Mouse (Mus musculus): ENCODE data around the gene Pdgfa.

The Pdgfa gene

DNA sequence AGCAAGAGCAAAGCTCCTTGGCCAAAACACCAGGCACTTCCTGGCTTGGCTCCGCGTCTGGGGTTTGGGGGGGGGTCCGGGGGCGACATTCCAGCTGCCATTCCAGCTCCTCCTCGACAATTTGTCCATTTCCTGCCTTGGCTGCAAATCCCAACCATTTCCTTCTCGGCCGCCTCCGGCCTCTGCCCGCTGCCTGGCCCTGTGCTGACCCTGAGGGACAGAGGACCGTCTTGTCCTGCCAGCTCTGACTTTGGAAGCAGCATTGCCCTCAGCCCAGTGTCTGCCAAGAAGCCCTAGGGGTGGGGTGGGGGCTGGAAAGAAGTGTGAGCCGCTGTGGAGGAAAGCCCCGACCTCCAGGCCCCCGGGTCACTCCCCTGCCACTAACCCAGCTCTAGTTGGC is 44.2 kb downstream of the Pdgfa start:
- peak; percentile 41 to 48 for DNase-seq

DNA sequence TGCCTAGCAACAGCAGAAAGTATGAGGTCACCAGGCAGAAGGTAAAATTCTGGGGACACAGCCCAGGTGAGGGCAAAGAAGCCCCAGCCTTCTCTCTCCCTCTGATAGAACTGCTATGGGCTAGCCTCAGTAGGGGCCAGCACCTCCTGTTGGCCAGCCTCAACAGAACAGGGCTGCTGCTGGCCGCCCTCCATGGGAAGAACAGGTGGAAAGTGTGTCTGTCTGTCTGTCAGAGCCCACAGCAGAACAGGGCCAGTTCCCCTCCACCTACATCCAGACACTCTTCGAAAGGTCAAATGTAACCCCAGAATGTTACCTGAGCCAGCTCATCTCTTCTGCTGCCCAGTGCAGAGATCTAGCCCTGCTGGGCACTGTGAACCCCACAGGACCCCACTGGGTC is 45.9 kb downstream of the Pdgfa start:
- no peak for DNase-seq

DNA sequence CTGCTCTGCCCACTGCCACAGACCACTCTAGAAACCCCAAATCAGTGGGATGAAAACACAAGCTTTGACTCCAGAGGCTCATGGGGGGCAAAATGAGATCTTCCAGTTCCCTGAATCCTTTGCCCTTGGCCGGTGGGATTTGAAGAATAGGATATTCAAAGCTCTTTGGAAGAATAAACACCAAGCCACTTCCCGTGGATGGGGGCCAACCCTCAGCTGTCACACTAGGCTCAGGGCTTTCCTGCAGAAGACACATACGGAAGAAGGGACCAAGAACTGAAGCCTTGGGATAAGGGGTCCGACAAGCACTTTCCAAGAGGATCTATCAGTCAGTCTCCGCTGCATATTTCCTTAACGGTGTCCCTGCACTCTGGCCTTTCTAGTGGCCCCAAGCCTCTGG is 48.0 kb downstream of the Pdgfa start:
- DNase-seq = no peak

DNA sequence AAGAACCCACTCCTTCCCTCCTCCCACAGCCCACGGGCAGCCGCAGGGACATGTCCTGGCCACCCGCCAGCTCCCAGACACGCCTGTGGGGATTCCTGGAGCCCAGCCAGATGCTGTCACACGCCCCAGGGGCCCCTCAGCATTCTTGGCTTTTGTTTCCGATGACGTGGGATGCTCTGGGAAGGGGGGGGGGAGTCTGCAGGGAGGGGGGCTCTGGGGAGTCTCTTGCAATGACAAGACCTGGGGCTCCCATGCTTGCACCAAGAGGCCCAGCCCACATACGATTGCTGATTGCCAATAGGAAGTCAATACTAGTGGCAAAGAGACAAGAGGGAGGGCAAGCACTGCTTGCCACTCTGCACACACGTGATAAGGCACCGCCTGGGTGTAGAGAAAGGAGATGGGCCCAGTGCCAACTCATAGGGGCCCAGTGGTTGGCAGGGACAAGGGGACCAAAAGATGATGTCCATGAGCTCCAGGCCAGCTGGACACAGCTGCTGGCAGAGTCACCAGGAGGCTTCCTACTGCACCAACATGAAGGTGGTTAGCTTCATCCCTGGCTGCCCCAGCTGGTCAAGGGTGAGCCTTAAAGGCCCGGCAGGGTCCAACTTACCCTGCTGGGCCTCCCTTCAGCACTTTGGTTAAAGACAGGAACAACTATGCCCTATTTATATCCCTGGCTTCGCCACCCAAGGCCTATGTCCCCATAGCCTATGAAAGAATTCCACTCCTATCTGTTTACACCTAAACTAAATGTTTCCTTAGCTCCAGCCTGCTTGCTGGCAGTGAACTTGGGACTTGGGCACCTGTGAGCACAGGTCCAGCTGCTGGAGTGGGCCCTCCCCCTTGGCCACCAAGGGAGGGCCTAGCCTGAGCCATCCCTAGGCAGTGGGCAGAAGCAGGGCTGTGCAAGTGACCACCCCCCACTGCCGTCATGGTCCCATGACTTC is 48.9 kb downstream of the Pdgfa start:
- peak; percentile 38 to 65 for DNase-seq

DNA sequence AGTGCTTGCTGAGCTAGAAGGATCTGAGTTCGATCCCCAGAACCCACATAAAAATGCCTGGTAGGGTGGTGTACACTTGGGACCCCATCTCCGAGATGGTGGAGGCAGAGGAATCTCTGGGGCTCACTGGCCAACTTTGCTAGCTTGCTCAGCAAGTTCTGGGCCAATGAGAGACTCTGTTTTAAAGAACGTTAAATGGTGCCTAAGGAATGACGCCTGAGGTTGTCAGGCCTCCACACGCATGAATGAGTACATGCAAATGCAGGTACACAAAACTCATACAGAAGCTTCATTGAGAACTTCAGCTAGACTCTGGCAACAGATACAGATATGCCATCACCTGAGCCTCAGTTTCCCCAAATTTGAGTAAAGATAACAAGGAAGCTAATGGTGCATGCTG is 49.7 kb downstream of the Pdgfa start:
- no peak for DNase-seq

DNA sequence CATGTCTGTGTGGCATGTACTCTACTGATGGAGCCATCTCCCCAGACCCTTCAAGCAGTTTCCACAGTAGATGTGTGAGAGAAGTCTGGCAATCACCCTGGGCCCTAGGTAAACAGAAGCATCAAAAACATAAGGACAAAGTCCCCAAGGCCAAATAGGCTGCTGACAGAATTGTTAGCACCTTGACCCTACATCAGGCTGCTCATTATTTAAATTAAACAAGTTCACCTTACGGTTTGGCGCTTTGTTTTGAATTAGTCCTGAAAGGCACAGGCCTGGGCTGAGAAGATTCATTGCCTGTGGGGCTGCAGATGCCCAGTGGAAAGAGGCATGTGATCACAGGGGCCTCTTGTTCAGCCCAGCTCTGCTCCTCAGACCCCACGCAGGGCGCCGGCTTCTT is 50.2 kb downstream of the Pdgfa start:
- no peak for DNase-seq

DNA sequence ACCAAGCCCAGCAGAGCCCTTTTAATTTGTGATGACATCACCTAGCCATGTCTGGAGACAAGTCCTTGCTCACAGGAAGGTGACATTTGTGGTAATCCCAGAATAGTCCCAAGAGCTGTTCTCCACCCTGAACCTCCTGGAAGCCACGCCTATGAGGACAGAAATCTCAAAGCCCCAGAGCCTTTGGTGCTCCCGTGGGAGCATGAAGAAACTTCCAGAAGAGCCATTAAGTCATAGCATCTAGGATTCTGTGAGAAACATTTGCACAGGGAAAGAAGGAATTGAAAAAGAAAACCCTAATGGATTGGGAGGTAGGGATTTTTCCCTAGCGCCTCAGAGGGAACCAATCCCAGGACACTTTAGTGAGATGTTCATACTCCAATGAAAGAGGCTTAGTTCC is 52.2 kb downstream of the Pdgfa start:
- no peak for DNase-seq

DNA sequence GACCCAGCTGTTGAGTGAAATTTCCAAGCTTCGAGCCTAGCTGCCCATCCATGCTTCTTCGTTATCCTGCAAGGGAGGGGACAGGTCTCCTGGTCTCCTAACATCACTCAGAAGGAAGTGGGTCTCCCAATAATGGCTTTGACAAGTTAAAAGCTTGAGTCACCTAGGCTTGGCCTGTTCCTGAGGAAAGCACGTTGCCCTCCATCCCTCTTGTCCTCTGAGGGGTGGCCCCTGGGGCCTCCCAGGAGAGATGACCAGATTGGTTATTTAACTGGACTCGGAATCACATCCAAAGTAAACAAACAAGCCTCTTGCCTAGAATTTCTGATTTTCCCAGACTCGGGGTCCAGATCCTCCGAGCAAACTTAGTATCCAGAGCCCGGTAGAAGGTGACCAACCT is 52.6 kb downstream of the Pdgfa start:
- DNase-seq = no peak

DNA sequence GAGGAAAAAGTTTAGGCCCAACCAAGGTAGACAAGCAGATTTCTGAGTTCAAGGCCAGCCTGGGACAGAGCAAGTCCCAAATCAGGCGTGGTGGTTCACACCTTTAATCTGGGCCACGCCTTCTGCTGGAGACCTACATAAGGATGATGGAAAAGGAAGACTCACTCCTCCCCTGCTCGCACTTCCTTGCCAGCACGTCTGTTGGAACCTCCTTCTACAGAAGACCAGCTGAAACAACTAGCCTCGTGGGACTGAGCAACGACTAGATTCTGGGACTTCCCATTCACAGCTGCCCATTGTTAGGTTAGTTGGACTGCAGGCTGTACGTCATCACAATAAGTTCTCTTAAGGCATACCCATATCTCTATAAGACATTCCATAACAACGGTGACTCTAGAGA is 55.3 kb downstream of the Pdgfa start:
- DNase-seq = no peak

DNA sequence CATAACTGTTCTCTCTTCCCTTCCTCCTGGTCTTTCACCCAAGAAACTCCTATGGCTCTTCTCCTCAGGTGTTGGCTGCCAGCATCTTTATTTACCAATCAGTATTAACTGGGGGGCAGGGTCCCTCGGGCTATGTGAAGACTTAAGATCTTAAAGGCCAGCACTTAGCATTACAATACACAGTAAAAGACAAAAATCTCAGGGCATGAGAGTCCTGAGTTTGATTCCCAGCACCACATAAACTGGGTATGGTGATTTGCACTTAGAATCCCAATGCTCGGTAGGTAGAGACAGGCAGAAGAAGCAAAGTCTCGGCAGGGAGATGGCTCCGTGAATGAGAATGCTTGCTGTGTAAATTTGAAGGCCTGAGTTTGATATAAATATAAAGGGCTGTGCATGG is 56.6 kb downstream of the Pdgfa start:
- DNase-seq = no peak

DNA sequence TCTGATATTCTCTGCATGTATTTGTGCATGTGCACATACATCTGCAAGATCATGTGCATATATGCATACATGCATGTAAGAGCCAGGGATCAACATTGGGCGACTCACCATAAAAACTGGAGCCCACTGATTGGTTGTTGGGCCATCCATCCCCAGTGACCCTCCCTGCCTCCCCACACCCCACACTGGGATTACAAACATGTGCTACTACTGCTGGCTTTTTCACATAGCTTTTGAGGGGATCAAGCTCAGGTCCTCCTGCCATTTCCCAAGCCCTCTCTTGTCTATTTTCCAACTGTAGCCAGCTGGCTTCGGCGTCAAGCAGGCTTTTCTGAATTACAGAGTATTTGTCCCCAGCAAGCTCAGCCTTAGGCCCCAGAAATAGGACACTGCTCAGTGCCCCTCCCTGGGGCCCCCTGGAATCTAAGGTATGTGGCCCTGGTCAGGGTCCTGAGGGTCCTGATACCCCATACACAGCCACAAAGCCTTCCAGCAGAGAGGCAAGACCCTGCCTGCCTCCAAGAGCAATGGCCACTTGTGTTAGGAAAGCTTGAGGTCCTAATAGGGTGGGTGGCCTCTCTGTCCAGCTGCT is 58.5 kb downstream of the Pdgfa start:
- no peak for DNase-seq

DNA sequence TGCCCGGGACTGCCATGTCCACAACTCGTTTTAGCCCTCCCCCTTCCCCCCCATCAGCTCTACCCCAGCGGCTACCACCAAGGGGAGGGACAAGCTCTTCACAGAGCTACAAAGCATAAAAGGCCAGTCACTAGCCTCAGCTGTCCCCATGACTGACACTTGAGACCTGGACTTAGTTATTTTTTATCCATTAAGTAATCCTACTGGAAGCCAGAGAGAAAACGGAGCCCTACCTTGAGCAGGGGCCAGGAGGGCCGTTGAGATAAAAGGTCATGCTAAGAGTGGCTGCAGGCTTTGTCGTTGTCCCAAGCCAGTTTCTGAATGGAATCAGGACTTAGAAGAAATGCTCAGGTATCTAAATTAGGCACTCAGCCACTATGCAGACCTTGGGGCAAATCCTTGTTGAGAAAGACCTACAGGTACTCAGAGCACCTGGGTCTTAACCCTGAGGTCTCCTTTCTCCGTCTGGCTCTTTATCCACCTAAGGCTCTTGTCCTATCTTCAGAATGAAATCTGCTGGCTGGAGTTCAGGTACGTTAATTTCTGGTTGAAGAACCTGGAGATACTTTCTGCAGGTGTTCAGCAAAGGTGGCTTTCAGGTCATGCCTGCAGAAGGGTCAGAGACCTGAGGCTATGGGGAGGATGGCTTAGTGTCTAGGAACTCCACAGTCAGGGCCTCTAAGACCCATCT is 60.6 kb downstream of the Pdgfa start:
- DNase-seq = no peak

DNA sequence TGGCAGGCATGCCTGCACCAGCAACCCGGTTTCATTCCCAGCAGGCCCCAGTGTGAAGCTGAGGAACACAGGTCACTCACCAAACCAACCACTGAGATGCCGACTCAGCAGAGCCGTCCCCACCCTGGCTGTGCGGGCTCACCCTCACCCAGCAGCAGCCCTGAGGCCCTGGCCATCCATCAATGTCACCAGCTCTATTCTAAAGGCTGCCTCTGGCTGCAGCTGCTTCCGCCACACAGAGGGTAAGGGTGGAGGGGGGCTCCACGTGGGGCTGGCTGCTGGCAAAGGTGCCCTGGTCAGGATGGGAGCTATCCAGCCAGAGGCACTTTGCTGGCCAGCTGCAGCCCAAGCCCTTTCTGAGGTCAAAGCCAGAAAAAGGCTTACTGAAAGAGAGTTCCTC is 62.6 kb downstream of the Pdgfa start:
- DNase-seq = no peak

DNA sequence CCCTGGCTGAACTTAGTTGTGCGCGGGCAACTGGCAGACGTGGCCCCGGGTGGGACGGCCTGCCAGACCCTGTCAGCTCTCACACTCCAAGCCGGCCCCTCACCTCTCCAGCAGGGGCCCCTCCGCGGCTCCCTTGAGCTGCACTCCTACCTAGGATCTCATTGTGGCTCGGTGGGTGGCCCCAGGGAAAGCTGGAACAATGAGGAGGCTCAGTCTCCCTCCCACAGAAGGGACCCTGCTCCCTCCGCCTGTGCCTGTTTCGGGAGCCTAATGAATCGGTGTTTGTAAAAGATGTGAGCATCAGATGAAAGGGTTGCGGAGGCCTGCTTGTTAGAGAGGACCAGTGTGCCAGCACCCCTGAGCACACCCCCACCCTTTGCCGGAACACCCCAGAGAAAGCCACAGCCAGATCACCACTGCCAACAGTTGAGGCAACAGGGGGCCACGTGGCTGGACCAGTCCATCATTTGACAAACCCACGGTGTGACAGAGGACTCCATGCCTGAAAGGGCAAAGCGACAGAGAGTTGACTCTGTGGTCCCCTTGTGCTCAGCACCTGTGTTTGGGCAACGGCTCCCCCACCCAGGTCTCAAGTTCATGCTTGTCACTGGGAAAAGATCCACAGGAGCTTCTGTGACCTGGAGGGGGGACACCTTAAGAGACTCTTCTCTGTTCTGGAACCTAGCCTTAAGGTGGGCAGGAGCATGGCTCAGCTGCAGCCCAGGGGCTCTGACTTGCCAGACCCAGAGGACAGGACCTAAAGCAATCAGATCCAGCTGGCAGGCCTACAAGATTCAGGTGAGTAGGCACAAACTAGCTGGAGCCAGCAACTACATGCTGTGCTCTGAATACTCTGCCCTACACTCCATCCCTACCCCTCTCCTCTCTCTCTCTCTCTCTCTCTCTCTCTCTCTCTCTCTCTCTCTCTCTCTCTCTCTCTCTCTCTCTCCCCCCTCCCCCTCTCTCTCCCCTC is 64.4 kb downstream of the Pdgfa start:
- no peak for DNase-seq

DNA sequence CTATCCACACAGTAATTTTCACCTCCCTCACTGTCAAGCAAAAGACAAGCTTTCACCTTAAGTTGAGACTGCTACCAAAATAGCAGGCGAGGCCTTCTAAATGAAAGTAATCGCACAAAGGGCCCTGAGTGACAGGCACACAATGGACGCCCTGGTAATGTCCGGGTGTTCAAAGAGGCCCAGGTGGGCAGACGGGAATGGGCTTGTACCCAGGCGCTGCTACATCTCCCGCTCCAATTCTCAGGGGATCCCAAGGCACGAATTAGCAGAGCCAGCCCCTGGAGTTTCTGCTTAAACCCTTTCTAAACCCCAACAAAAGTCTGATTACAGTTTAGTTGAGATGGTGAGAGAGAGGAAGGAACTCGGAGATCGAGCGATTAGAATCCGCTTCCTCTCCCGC is 65.3 kb downstream of the Pdgfa start:
- DNase-seq = no peak

DNA sequence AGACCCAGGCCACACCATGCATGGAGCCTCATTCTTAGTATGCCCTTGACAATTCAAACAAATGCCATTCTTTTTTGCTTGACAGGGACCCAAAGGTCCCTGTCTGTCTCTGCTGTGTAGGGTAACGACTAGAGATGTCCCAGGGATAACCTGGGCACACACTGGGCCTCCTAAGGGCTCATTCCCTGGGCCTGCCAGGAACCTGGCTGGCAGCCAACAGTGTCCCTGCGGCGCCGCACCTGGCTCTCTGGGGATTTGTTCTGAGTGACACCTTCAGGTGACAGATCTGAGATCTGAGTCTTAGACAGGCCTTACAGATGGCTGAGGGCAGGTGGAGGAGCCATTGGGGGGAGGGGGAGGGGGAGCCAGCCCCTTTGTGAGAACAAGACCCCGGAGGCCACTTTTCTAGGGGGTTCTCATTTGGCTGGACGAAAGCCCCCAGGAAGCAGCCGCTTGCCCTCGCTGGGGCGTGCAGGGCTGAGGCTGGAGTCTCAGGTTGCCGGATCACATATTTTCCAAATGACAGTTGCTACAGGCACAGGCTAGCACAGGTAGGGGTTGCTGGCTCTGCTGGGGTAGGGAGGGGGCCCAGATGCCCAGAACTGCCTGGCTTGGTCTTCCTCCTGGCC is 67.2 kb downstream of the Pdgfa start:
- no peak for DNase-seq
